Mouse (Mus musculus): Measurements from ENCODE around the gene Thap8.

- TF ChIP-seq CTCF (IDR thresholded peaks at IDR 0.05; ENCODE audit: low read depth, low read length), result no peak
- no peak for TF ChIP-seq POLR2A (IDR thresholded peaks at IDR 0.05; ENCODE audit: extremely low read depth, insufficient read depth, low read length)
Measured at GRCm38 (mm10) chr7:30293795-30294194, 13.9 kb downstream of the Thap8 start.
